In genomic region chr3:121886309-121886708, GRCm38 (mm10) we compare ENCODE assay signal across 11 mouse cellular contexts.
DNase-seq lines count a peak whose midpoint lies in the region; ATAC-seq and TF ChIP-seq lines count a peak whose summit lies in the region.
"Had no signal": no experiment of that assay in that cellular context is flagged by ENCODE, and none has a peak within 500 bp of the region (broad histone marks: within the 10 kb centered on the region; RNA-seq: fewer than 3 reads in every experiment).

No protein-coding gene starts in this region.

- TF ChIP-seq CTCF in liver, postnatal 0 days (IDR thresholded peaks at IDR 0.05; ENCODE audit: low read depth), result no peak

- H3K9me3 ChIP-seq in heart, embryonic 11.5 days (replicated peaks; ENCODE audit: control insufficient read depth, low read length), result no peaks in the 10 kb centered on the region
- H3K9me3 ChIP-seq in liver, postnatal 0 days (ENCODE audit: low read length), result no peaks in the 10 kb centered on the region
- H3K9me3 ChIP-seq in kidney, embryonic 15.5 days (replicated peaks), result no peaks in the 10 kb centered on the region
- no peaks in the 10 kb centered on the region for H3K9me3 ChIP-seq in stomach, embryonic 14.5 days (ENCODE audit: control insufficient read depth, low read depth, low read length)
- H3K9me3 ChIP-seq in forebrain, embryonic 10.5 days, result no peaks in the 10 kb centered on the region

- H3K4me3 ChIP-seq in heart, embryonic 11.5 days (ENCODE audit: low read depth, low read length), result no peak overlapping the region
- H3K4me3 ChIP-seq in liver, postnatal 0 days (ENCODE audit: low read depth, low read length), result no peak overlapping the region
- no peak overlapping the region for H3K4me3 ChIP-seq in kidney, embryonic 15.5 days (replicated peaks)
- no peak overlapping the region for H3K4me3 ChIP-seq in stomach, embryonic 14.5 days (ENCODE audit: low read depth, low read length)
- no peak overlapping the region for H3K4me3 ChIP-seq in forebrain, embryonic 10.5 days
- H3K4me3 ChIP-seq: myocyte had no signal

- no peak for DNase-seq in heart, postnatal 4 days
- DNase-seq in liver, postnatal 0 days, result no peak
- no peak for DNase-seq in liver
- DNase-seq in forebrain, embryonic 10.5 days (ENCODE audit: extremely low spot score, low spot score), result no peak
- no peak for DNase-seq in testis, postnatal 10 days (ENCODE audit: low spot score)
- DNase-seq: cerebellum, adult 8-10 months had no signal

- no peaks in the 10 kb centered on the region for H3K27me3 ChIP-seq in heart, embryonic 11.5 days (ENCODE audit: control insufficient read depth, insufficient read depth, low read length)
- no peaks in the 10 kb centered on the region for H3K27me3 ChIP-seq in liver, postnatal 0 days (ENCODE audit: insufficient read depth, low read length)
- no peaks in the 10 kb centered on the region for H3K27me3 ChIP-seq in kidney, embryonic 15.5 days
- H3K27me3 ChIP-seq in stomach, embryonic 14.5 days (ENCODE audit: control insufficient read depth, insufficient read depth, low read length), result no peaks in the 10 kb centered on the region
- H3K27me3 ChIP-seq in forebrain, embryonic 10.5 days (ENCODE audit: poor library complexity, severe bottlenecking), result peaks cover 64% of the 10 kb centered on the region

- no peaks in the 10 kb centered on the region for H3K36me3 ChIP-seq in heart, embryonic 11.5 days (ENCODE audit: control insufficient read depth, insufficient read depth, low read length)
- no peaks in the 10 kb centered on the region for H3K36me3 ChIP-seq in liver, postnatal 0 days (replicated peaks; ENCODE audit: insufficient read depth, low read length)
- H3K36me3 ChIP-seq in kidney, embryonic 15.5 days, result no peaks in the 10 kb centered on the region
- H3K36me3 ChIP-seq in stomach, embryonic 14.5 days (ENCODE audit: control insufficient read depth, insufficient read depth, low read length), result no peaks in the 10 kb centered on the region
- no peaks in the 10 kb centered on the region for H3K36me3 ChIP-seq in forebrain, embryonic 10.5 days (replicated peaks)

- peaks cover 26% of the 10 kb centered on the region for H3K4me1 ChIP-seq in heart, embryonic 11.5 days (ENCODE audit: control insufficient read depth, insufficient read depth, low read length)
- no peaks in the 10 kb centered on the region for H3K4me1 ChIP-seq in liver, postnatal 0 days (ENCODE audit: insufficient read depth)
- H3K4me1 ChIP-seq in kidney, embryonic 15.5 days, result peaks cover 42% of the 10 kb centered on the region
- no peaks in the 10 kb centered on the region for H3K4me1 ChIP-seq in stomach, embryonic 14.5 days (ENCODE audit: control insufficient read depth, insufficient read depth, low read length)
- H3K4me1 ChIP-seq in forebrain, embryonic 10.5 days, result peaks cover 45% of the 10 kb centered on the region

- TF ChIP-seq EP300 in liver, postnatal 0 days (IDR thresholded peaks at IDR 0.05; ENCODE audit: low read depth), result no peak

- no peak overlapping the region for H3K9ac ChIP-seq in heart, embryonic 11.5 days (ENCODE audit: low read depth, low read length)
- no peak overlapping the region for H3K9ac ChIP-seq in liver, postnatal 0 days (replicated peaks)
- no peak overlapping the region for H3K9ac ChIP-seq in kidney, embryonic 15.5 days
- H3K9ac ChIP-seq in stomach, embryonic 14.5 days (replicated peaks; ENCODE audit: low read depth, low read length), result no peak overlapping the region

- 41% methylated on average over 10 of the region's 10 CpGs for whole genome bisulfite sequencing in heart, embryonic 11.5 days (ENCODE audit: insufficient replicate concordance)
- WGBS in liver, postnatal 0 days (ENCODE audit: insufficient replicate concordance), result 52% methylated on average over 10 of the region's 10 CpGs
- 36% methylated on average over 10 of the region's 10 CpGs for WGBS in kidney, embryonic 15.5 days
- 47% methylated on average over 10 of the region's 10 CpGs for WGBS in stomach, embryonic 14.5 days
- WGBS in forebrain, embryonic 10.5 days, result 39% methylated on average over 10 of the region's 10 CpGs

- ATAC-seq in heart, embryonic 11.5 days (replicated peaks; ENCODE audit: insufficient number of reproducible peaks, low FRiP score, low TSS enrichment), result no peak
- no peak for ATAC-seq in liver, postnatal 0 days
- 0 out of 2 replicates have a peak, but pooled peaks have one; percentile 31 for ATAC-seq in kidney, embryonic 15.5 days (replicated peaks; ENCODE audit: low FRiP score)
- ATAC-seq in stomach, embryonic 14.5 days (ENCODE audit: insufficient number of reproducible peaks, insufficient read depth, low FRiP score, low read depth), result no peak

- H3K4me2 ChIP-seq in heart, embryonic 11.5 days, result peak overlapping the region; percentile 45
- H3K4me2 ChIP-seq in liver, postnatal 0 days (ENCODE audit: low read depth, low read length), result peak overlapping the region; percentile 32; the same call in 1 of the 2 replicates
- H3K4me2 ChIP-seq in kidney, embryonic 15.5 days, result peak overlapping the region; percentile 52
- H3K4me2 ChIP-seq in stomach, embryonic 14.5 days (replicated peaks; ENCODE audit: low read depth, low read length), result 0 out of 2 replicates have a peak overlapping the region, but pooled peaks have one; percentile 23

- H3K27ac ChIP-seq in heart, embryonic 11.5 days (ENCODE audit: low read depth, low read length), result no peak overlapping the region
- H3K27ac ChIP-seq in liver, postnatal 0 days (ENCODE audit: low read depth), result no peak overlapping the region
- H3K27ac ChIP-seq in kidney, embryonic 15.5 days, result no peak overlapping the region
- no peak overlapping the region for H3K27ac ChIP-seq in stomach, embryonic 14.5 days (ENCODE audit: low read length)
- no peak overlapping the region for H3K27ac ChIP-seq in forebrain, embryonic 10.5 days
- H3K27ac ChIP-seq: macrophage had no signal
